Comparison of ENCODE assay signal across 10 mouse cellular contexts in genomic region chr13:110444894-110445293, GRCm38 (mm10). TPM values are rescaled to one million over a fixed set of nuclear protein-coding genes. Genes with fewer than 3 reads are reported as not detected.
DNase-seq lines count a peak whose midpoint lies in the region; ATAC-seq lines count a peak whose summit lies in the region.
"Had no signal": no experiment of that assay in that cellular context is flagged by ENCODE, and none has a peak within 500 bp of the region (broad histone marks: within the 10 kb centered on the region; RNA-seq: fewer than 3 reads in every experiment).

No protein-coding gene starts in this region.

- no peak overlapping the region for H3K4me3 ChIP-seq in lung, embryonic 16.5 days (ENCODE audit: low read length)
- H3K4me3 ChIP-seq: layer of hippocampus, adult 2 months had no signal

- 30% methylated on average over 3 of the region's 3 CpGs for WGBS in lung, embryonic 16.5 days

- no peaks in the 10 kb centered on the region for H3K27me3 ChIP-seq in lung, embryonic 16.5 days (ENCODE audit: control insufficient read depth, insufficient read depth, low read depth, low read length)

- peaks cover 19% of the 10 kb centered on the region for H3K4me1 ChIP-seq in lung, embryonic 16.5 days (replicated peaks; ENCODE audit: control insufficient read depth, insufficient read depth, low read length)

- DNase-seq in adrenal gland, adult 2 months = peak; percentile 11
- no peak for DNase-seq in adrenal gland, postnatal 25 days
- DNase-seq in embryo, embryonic 11 days = peak; percentile 45
- peak; percentile 38 for DNase-seq in kidney, adult 11 months
- DNase-seq in retina, embryonic 14.5 days (ENCODE audit: low spot score) = no peak
- no peak for DNase-seq in thymus, postnatal 10 days (ENCODE audit: low spot score in 2 of 2)
- no peak for DNase-seq in frontal cortex, postnatal 10 days (ENCODE audit: low spot score in 2 of 2)
- DNase-seq: thymus, adult 18-20 months had no signal

- H3K9me3 ChIP-seq in lung, embryonic 16.5 days (ENCODE audit: control insufficient read depth, low read length) = no peaks in the 10 kb centered on the region

- ATAC-seq in lung, embryonic 16.5 days (ENCODE audit: low read depth) = peak; percentile 64

- peak overlapping the region; percentile 79 for H3K27ac ChIP-seq in lung, embryonic 16.5 days (ENCODE audit: low read length)
- H3K27ac ChIP-seq: layer of hippocampus, adult 2 months had no signal

- H3K36me3 ChIP-seq in lung, embryonic 16.5 days (ENCODE audit: control insufficient read depth, insufficient read depth, low read length) = no peaks in the 10 kb centered on the region

- no peak overlapping the region for H3K4me2 ChIP-seq in lung, embryonic 16.5 days (ENCODE audit: low read depth, low read length)

- H3K9ac ChIP-seq in lung, embryonic 16.5 days (ENCODE audit: low read length) = no peak overlapping the region

RNA-seq across cellular contexts. Expression of gene Plk2, which starts 50.0 kb away (rescaled TPM):
- 10 to 100 TPM; 10.6 to 15.4 TPM for total RNA-seq in adrenal gland, adult 2 months (2021)
- polyA plus RNA-seq in adrenal gland, adult 2 months (2012; rRNA removed) = 3.0 and 3.6 TPM in 2 replicates
- total RNA-seq in adrenal gland, postnatal 25 days (2021) = 16.0 and 23.3 TPM in 2 replicates
- 257 and 267 TPM in 2 replicates for polyA plus RNA-seq in lung, embryonic 16.5 days (2015; fragmentation: Nextera tagmentation; extraction: Ambion mirVana)

Comparison
In these comparisons a context has a peak if more than half of its experiments do, and no peak if none do; other contexts are left out.
1. DNase-seq: peak in adrenal gland, adult 2 months (single experiment), embryo, embryonic 11 days (single experiment) and kidney, adult 11 months (single experiment); none in adrenal gland, postnatal 25 days (single experiment), retina, embryonic 14.5 days (single experiment), thymus, postnatal 10 days (0 of 2) and frontal cortex, postnatal 10 days (0 of 2).